Mouse (Mus musculus) T-cell, adult 2 months (primary cell): ENCODE results near the gene Sh3bp1.
A peak's percentile ranks its signal among the peaks of the same experiment; 100 is the strongest.

Experiments
- DNase-seq: peaks from one replicate; pipeline ENCODE4 v3.0.0; 2022; ENCODE audit warnings: low spot score

Gene Sh3bp1

DNA sequence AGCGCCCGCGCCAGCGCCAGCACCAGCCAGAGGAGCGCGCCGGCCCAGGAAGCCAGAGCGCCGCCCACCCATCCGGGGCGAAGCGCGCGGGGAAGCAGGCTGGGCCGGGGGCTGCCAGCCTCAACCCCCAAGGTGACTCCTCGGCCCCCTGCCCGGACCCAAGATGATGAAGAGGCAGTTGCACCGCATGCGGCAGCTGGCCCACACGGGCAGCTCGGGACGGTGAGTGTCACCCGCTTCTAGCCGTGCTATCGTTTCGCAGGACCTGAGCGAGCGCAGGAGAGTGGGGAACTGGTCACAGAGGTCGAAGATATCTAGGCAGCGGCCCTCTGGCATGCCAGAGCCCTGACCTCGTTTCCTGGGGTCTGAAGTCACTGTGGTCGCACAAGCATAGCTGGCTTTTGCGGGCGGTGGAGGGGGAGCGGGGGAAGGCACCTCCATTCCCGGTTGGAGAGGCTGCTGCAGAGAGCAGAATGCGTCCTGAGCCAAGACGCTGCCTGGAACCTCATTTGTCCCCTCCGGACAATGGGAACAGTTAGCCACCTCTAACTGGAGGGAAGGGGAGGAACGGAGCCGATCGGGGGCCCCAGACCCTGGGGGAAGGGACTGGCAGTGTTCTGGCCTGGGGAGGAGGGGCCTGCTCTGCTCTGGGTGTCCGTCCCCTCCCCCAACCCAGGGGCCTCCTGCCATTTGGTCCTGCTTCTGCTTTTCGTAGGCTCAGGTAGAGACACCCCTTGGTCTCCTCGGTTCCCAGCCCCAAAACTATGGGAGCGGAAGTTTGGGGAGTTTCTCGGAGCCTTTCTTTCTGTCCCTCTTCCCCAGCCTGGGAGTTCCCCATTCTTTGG, at the start of gene Sh3bp1:
Gene Sh3bp1, plus strand, starts transcription at position 29 of the 845 bp plus-strand sequence.
- DNase-seq = peak; percentile 70

DNA sequence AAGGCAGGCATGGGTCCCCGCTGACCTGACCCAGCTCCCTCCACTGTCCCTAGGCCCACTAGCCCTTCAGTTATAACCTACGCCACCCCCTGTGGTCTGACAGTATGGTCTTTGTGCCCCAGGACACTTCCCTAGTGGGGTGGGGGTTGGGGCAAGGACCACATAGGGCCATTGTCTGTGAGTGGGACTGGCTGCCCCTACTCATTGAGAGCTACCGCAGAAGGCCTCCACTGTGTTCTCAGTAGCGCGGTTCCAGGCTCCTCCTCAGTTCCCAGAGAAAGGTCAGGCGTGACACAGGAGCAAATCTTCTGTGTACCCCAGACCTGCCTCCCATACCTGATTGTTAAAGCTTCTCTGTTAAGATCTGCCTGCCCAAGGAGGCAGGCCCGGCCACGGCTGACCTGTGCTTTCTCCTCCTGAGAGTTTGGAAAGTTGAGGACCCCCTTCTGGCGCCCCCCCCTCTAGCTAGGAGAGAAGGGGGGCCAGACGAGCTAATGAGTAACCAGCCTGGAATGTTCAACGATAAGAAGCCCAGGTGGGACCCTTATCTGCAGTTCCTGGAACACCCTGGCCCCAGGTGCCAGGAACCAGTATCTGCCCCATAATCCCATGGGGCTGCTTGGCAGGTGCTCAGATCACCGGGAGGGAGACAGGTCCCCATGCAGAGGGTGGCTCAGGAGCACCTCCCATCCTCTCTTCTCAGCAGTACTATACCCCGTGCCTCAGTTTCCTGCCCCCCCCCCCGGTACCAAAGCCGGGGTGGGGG, 49.3 kb upstream of the Sh3bp1 start:
- DNase-seq = no peak

DNA sequence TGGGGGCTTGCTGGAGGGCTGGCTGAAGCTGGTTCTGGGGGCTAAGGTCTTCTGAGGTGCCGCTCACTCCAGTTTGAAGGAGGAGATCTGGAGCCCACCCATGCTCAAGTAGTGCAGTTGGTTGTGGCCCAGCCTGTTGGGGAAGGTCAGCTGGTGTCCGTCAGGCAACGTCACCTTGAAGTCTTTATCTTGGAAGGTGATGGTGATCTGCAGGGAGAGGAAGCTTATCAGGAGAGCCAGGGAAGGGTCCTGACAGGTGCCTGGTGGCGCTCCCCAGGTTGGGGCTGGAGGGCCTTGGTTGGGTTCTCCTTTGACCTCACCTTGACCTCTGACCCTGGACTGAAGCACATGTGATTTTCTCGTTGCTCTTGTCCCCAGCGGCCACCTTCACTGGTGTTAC, 48.6 kb upstream of the Sh3bp1 start:
- no peak for DNase-seq

- peak; percentile 87 for DNase-seq
These were observed 47.9 kb upstream of the Sh3bp1 start for GRCm38 (mm10) chr15:78851505-78852153.

DNA sequence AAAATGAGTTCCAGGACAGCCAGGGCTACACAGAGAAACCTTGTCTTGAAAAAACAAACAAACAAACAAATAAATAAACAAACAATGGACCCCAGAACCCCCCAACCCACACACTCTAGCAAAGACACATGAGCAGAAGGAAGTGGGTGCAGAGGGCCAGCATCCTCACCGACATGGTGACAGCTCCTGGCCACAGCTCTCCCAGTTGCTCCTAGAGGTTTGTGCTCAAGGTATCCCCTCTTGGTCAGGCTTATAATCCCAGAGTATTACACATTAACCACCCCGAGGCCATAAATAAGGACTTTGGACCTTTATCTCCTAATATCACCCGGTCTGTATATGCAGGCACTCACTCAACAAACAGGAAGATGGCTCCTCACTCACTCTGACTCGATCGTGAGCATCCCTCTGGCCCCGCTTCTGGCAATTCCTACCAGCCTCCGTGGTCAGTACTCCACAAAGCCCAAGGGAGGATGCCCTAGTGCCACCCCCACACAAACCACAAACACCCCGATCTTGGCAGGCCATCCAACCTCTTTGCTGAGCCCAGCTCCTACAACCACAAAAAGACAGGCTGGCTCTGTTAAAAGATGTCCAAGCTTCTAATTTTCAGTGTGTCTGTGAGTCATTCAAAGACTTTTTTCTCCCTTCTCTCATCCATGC, 44.1 kb upstream of the Sh3bp1 start, which contains the start of gene Lgals2:
Gene Lgals2, minus strand, starts transcription at position 227 of the 663 bp plus-strand sequence.
- no peak for DNase-seq

- no peak for DNase-seq
These were observed 42.6 kb upstream of the Sh3bp1 start for GRCm38 (mm10) chr15:78857009-78857408.

GRCm38 (mm10) chr15:78859311-78859710, 40.3 kb upstream of the Sh3bp1 start:
- no peak for DNase-seq

- DNase-seq = no peak
These were observed 39.9 kb upstream of the Sh3bp1 start for GRCm38 (mm10) chr15:78859714-78860113.

DNA sequence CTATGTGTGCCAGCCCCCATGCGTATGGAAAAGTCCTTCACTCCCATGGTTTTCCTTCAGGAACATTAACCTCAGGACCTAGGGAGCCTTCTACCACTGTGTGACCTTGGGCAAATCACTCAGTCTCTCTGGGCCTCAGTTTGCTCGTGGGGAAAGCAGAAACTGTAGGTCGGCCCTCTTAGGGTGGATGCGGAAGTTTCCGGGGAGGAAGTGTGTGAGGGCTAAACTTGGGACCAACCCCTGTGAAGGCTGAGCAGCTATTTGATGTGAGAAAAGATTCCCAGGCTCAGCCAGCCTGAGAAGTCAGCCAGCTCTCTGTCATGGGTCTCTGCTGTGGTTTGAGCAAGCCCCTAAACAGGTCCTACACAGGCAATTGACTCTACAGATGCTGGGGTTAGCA, 37.3 kb upstream of the Sh3bp1 start:
- DNase-seq = no peak

DNA sequence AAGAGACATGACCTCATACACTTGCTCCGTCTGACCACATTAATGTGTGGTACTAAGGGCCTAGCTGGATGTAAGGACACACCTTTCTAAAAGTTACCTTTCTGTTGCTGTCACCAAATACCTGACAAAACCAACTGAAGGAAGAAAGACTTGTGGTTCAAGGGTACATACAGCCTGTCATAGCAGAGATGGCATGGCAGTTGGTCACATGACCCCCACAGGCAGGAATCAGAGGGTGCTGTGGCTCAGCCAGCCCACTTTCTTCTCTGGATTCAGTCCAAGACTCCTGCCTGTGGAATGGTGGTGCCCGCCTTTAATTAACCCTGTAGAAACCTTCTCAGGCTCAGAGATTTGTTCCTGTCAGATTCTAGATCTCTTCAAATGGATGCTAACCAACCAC, 36.4 kb upstream of the Sh3bp1 start:
- no peak for DNase-seq

- DNase-seq = no peak
These were observed 35.7 kb upstream of the Sh3bp1 start for GRCm38 (mm10) chr15:78863852-78864253.

- no peak for DNase-seq
These were observed 31.2 kb upstream of the Sh3bp1 start for GRCm38 (mm10) chr15:78868398-78868797.

DNA sequence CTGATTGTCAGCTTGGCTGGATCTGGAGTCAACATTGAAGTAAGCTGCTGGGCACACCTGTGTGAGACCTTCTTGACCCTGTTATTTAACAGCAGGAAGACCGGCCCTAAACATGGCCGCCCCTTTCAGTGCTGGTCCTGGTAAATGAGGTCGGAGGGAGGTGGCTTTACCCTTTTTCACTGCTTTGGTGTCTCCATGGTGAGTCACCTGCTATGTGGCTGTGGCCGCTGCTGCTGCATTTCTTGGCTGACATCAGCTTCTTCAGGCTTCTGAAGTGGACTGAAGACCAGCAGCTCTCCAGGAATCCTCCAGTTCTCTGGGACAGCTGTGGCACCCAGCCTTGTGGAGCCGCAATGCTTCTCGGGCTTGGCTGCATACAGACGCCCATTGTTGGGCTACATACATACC, 30.7 kb upstream of the Sh3bp1 start:
- no peak for DNase-seq

- peak; percentile 56 for DNase-seq
These were observed 29.8 kb upstream of the Sh3bp1 start for GRCm38 (mm10) chr15:78869775-78870174.

DNA sequence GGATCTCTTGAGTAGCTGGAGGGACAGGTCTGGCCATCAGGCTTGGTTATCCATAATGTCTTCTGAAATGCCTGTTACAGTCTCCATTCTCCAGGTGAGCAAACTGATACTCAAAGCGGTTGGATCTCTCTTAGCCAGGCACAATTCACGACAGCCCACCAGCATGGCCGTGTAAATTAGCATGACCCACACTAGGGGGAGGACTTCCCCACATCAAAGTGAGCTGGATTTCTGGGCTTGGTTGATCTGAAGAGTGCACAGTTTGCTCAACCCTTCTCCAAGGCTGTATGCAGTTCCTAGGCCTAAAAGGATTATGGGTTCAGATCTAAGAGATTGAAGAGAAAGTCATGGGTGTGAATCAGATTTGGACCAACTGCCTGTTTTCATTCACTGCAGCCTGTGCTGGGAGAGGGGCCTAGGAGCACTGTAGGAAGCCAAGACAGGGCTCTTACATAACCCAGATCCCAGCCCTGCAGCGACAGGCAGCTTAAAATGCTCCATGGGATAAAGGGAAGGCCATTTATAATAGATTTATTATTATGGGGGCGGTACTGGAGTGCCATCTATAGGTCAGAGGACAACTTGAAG, 27.5 kb upstream of the Sh3bp1 start:
- no peak for DNase-seq

GRCm38 (mm10) chr15:78873803-78874435, 25.6 kb upstream of the Sh3bp1 start:
- no peak for DNase-seq

- no peak for DNase-seq
These were observed 24.6 kb upstream of the Sh3bp1 start for GRCm38 (mm10) chr15:78874989-78875388.

DNA sequence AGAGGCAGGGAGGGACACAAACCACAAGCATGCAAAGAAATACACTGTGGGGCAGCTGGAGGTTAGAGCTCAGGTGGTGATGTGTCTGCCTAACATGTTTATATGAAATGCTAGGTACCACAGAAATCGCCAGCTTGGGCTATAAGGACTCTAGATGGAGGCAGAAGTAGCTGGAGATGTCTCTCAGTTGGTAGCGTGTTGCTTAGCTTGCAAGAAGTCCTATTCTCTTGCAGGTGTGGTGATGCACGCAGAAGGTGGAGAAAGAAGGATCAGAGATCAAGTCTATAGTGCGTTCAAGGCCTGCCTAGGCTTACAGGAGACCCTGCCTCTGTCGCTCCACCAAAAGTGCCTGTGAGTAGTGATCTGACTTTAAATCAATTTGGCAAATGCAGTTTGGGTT, 24.0 kb upstream of the Sh3bp1 start:
- no peak for DNase-seq

DNA sequence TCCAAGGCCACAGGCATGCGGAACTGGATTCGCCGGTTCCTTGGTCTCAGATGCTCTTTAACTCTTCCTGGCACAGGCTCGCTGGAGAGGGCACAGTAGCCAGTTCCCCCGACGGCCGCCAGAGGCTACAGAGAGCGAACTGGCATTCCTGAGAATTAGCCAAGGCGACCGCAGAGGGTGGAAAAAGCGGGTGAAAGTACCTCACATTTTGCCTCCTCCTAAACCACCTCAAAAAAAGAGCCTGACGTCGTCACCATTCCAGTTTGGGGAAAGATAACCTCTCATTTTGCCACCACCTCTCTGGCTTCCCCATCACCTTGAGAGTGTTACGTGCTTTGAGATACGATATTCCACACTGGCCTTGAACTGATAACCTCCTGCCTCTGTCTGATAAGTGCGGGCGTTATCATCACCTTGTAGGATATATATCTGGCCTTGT, 23.3 kb upstream of the Sh3bp1 start:
- peak; percentile 48 for DNase-seq

- peak; percentile 97 for DNase-seq
These were observed 22.4 kb upstream of the Sh3bp1 start, which contains the start of gene Gga1 for GRCm38 (mm10) chr15:78876991-78877809. Gga1 (plus strand) TSS chr15:78877190.
